Mouse (Mus musculus) midbrain, postnatal 0 days (tissue): Measurements from ENCODE around the gene B3gat1. TPM values are rescaled to one million over a fixed set of nuclear protein-coding genes. Genes with fewer than 3 reads are reported as not detected.

Experiments used
- ATAC-seq: fragments of 200-750 bp; cut with Nextera tagmentation; 2 replicates; pipeline ENCODE4 v1.8.0; 2017; ENCODE audit warnings: moderate number of reproducible peaks, mild to moderate bottlenecking, moderate TSS enrichment, moderate library complexity; ENCODE audit not compliant: low FRiP score
- DNase-seq: peaks from one replicate; pipeline ENCODE4 v3.0.0-alpha.2; 2015; ENCODE audit warnings: low spot score
- H3K27ac ChIP-seq: fragments of 300-500 bp; sonication (generic); 2 replicates; pipeline ENCODE4 v1.5.1; 2014; ENCODE audit warnings: low read depth, mild to moderate bottlenecking, low read length, mixed read lengths
- H3K27me3 ChIP-seq: fragments of 300-500 bp; sonication (generic); 2 replicates; pipeline ENCODE4 v1.6.1; 2014; ENCODE audit warnings: low read length, control low read depth, mixed read lengths; ENCODE audit not compliant: insufficient read depth
- H3K36me3 ChIP-seq: fragments of 300-500 bp; sonication (generic); 2 replicates; pipeline ENCODE4 v1.6.1; 2014; ENCODE audit warnings: low read length, control low read depth, mixed read lengths; ENCODE audit not compliant: insufficient read depth
- H3K4me1 ChIP-seq: fragments of 300-500 bp; sonication (generic); 2 replicates; pipeline ENCODE4 v1.6.1; 2014; ENCODE audit warnings: mild to moderate bottlenecking, control low read depth, antibody characterized with exemption, low read length, mixed read lengths; ENCODE audit not compliant: insufficient read depth
- H3K4me2 ChIP-seq: fragments of 300-500 bp; sonication (generic); 2 replicates; pipeline ENCODE4 v1.6.1; 2014; ENCODE audit warnings: low read depth, mild to moderate bottlenecking, low read length, mixed read lengths; ENCODE audit not compliant: poor library complexity, severe bottlenecking
- H3K4me3 ChIP-seq: fragments of 300-500 bp; sonication (generic); 2 replicates; pipeline ENCODE4 v1.5.1; 2014; ENCODE audit warnings: low read depth, mild to moderate bottlenecking, low read length, moderate library complexity
- H3K9ac ChIP-seq: fragments of 300-500 bp; sonication (generic); replicated peaks from 2 replicates; pipeline ENCODE4 v1.6.1; 2014; ENCODE audit warnings: mild to moderate bottlenecking, low read length, moderate library complexity, mixed read lengths; ENCODE audit not compliant: poor library complexity, severe bottlenecking
- H3K9me3 ChIP-seq: fragments of 300-500 bp; sonication (generic); 2 replicates; pipeline ENCODE4 v1.6.1; 2016; ENCODE audit warnings: low read length, control low read depth
- CTCF ChIP-seq: IDR thresholded peaks from 2 replicates; pipeline ENCODE4 v1.5.1; 2016; ENCODE audit warnings: antibody characterized with exemption, mild to moderate bottlenecking
- WGBS: fragments of 180-500 bp; shearing (Covaris S2); extraction: QIAGEN DNeasy Blood & Tissue Kit; methylation state at CpG from one replicate; pipeline ENCODE4 v1.1.7; 2014; 5-methylcytosine and 5-hydroxymethylcytosine counted together
- polyA plus RNA-seq: library from polyadenylated mRNA; unstranded; fragments of >200 nt; fragmentation: Nextera tagmentation; extraction: Ambion mirVana; gene quantifications from 2 replicates; pipeline ENCODE4 v1.2.1, GENCODE M21; 2015
- total RNA-seq: library from RNA; depleted of rRNA; stranded (reverse); fragments of >200 nt; gene quantifications from 2 replicates; pipeline ENCODE4 v1.2.3, GENCODE M21; 2014

The B3gat1 gene
- total and polyA plus RNA-seq, 2 experiments from 2014 or later, result 40.9 to 197 TPM

DNA sequence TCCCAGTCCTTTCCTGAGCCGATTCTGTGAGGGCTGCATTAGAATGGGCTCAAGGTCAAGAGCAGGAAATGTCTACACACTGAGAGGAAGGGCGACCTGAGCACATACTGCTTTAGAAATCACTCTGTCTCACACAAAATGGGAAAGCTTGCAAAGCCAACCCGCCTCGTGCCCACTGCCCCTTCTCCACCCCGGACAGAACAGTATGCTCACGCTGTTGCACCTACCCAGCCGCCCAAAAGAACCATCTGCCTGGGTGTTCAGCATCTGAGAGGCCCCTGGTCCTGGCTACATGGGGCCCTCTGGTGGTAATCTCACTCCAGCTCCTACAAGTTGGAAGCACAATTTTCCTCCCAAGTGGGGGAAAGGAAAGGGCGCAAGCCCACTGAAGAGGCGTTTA, 26.6 kb downstream of the B3gat1 start:
- Histone ChIP-seq H3K9ac (no peak overlapping the region), H3K36me3 (peaks cover 35% of the 10 kb centered on the region), H3K4me1 (no peaks in the 10 kb centered on the region), H3K27ac (no peak overlapping the region), H3K4me2 (no peak overlapping the region), H3K27me3 (no peaks in the 10 kb centered on the region), H3K9me3 (no peaks in the 10 kb centered on the region), H3K4me3 (no peak overlapping the region)
- peak; percentile 72 for DNase-seq
- peak; percentile 78 for TF ChIP-seq CTCF
- ATAC-seq, result no peak
- WGBS, result 29% methylated on average over 9 of the region's 9 CpGs

DNA sequence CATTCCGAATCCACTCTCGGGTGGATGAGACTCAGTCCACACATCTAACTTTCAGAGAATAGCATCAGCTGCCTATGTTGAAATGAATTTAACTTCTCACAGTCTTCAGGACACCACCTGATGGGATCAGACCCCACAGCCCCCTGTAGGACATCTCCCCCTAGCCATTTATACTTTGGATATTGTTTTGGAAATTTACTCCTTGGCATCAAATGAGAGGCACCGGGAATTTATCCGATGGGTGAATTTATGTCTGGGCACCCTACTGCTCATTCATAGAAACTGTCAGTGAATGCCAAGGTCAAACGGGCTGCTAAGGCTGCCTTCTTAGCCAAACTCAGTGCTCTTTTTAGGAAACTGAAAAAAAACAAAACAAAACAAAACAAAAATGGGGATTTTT, 27.0 kb downstream of the B3gat1 start:
- Histone ChIP-seq H3K9me3 (no peaks in the 10 kb centered on the region), H3K27ac (no peak overlapping the region), H3K27me3 (no peaks in the 10 kb centered on the region), H3K4me2 (no peak overlapping the region), H3K4me1 (no peaks in the 10 kb centered on the region), H3K4me3 (no peak overlapping the region), H3K9ac (no peak overlapping the region), H3K36me3 (peaks cover 30% of the 10 kb centered on the region)
- 70% methylated on average over 5 of the region's 5 CpGs for WGBS
- ATAC-seq (no peak), DNase-seq (no peak)
- TF ChIP-seq CTCF, result no peak

- H3K4me1 ChIP-seq, result no peaks in the 10 kb centered on the region
- peaks cover 15% of the 10 kb centered on the region; the same call in 1 of the 2 replicates for H3K36me3 ChIP-seq
- H3K27ac ChIP-seq, result no peak overlapping the region
- no peak overlapping the region for H3K9ac ChIP-seq
- WGBS, result 75% methylated on average over 6 of the region's 6 CpGs
- H3K9me3 ChIP-seq, result no peaks in the 10 kb centered on the region
- H3K4me2 ChIP-seq, result no peak overlapping the region
- H3K4me3 ChIP-seq, result no peak overlapping the region
- ATAC-seq (no peak), DNase-seq (no peak)
- no peaks in the 10 kb centered on the region for H3K27me3 ChIP-seq
- TF ChIP-seq CTCF, result no peak
Observed at GRCm38 (mm10) chr9:26762477-26762876, 28.9 kb downstream of the B3gat1 start.

- 86% methylated on average over 3 of the region's 3 CpGs for WGBS
- Histone ChIP-seq H3K4me1 (no peaks in the 10 kb centered on the region), H3K27me3 (no peaks in the 10 kb centered on the region), H3K9ac (no peak overlapping the region), H3K27ac (no peak overlapping the region), H3K4me3 (no peak overlapping the region), H3K9me3 (no peaks in the 10 kb centered on the region), H3K4me2 (no peak overlapping the region), H3K36me3 (no peaks in the 10 kb centered on the region)
- no peak for ATAC-seq
- TF ChIP-seq CTCF, result no peak
- DNase-seq, result no peak
Observed at GRCm38 (mm10) chr9:26768181-26768580, 34.7 kb downstream of the B3gat1 start.

DNA sequence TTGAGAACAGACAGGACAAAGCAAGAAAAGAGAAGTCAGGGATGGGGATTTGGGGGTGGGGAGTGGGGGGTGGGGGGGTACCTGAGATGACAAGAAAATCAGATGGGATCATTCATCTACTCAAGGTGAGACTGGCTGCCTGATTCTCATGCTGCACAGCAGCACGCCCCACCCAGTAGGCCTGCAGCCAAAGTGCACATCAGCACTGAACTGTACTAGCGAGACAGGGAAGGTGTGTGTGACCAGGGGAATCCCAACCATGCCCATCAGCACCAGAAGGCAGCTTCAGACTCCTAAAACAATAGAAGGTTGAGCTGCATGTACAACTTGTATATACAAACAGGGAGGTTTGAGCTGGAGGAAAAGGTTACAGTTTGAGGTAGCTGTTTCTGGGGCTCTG, 42.2 kb downstream of the B3gat1 start:
- 86% methylated on average over 2 of the region's 2 CpGs for WGBS
- Histone ChIP-seq H3K4me2 (no peak overlapping the region), H3K4me3 (no peak overlapping the region), H3K27ac (no peak overlapping the region), H3K27me3 (no peaks in the 10 kb centered on the region), H3K9me3 (no peaks in the 10 kb centered on the region), H3K4me1 (no peaks in the 10 kb centered on the region), H3K9ac (no peak overlapping the region), H3K36me3 (no peaks in the 10 kb centered on the region)
- no peak for TF ChIP-seq CTCF
- no peak for ATAC-seq
- no peak for DNase-seq

DNA sequence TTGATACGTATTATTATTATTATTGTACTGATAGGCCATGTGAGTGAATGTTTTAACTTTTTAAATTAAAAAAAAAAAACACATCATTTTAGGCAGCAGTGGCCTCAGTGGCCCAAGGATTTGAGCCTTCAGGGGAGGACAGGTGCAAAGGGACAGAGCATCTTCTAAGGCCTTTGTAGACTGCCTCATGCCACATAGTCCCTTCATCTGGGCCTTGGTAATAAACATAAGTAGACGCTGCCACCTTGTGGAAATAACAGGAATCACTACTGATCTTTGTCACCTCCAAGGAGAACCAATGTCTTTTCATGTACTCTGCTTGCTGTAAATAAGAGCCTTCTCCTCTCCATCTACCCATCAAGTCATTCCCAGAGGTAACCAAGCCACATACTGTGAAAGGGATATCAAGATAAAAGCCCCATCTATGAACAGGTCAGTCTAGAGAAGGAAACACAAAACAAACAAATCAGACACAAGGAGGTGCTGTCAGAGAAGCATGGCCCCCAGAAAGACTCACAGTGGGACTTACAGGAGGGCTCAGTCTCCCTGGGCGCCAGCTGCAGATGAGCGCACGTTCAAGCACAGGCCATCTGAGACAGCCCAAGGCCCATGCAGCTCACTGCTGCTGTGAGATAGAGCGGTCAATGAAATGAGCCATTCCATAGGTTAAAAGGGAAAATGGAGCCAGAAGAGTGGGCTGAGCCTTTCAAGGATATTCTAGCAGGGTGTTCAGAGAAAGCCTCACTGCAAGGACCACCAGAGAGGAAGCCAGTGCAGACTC, 42.8 kb downstream of the B3gat1 start:
- Histone ChIP-seq H3K4me2 (no peak overlapping the region), H3K4me3 (no peak overlapping the region), H3K9ac (no peak overlapping the region), H3K27ac (no peak overlapping the region), H3K9me3 (no peaks in the 10 kb centered on the region), H3K36me3 (no peaks in the 10 kb centered on the region), H3K4me1 (no peaks in the 10 kb centered on the region), H3K27me3 (no peaks in the 10 kb centered on the region)
- peak; percentile 91 for TF ChIP-seq CTCF
- WGBS, result 59% methylated on average over 6 of the region's 6 CpGs
- ATAC-seq, result peak; percentile 72
- peak; percentile 89 for DNase-seq
